Mouse (Mus musculus) kidney, adult 11 months (tissue): ENCODE results near the gene Gfra4.
A peak's percentile ranks its signal among the peaks of the same experiment; 100 is the strongest.

Experiments used
- DNase-seq: peaks from one replicate; pipeline ENCODE4 v3.0.0; 2022

Gfra4 gene

GRCm38 (mm10) chr2:131042988-131043387 lies at the start of gene Gfra4:
TSS of gene Gfra4 (minus strand) at chr2:131043088.
- no peak for DNase-seq

GRCm38 (mm10) chr2:131090852-131091251 lies 48.0 kb upstream of the Gfra4 start:
- peak; percentile 16 for DNase-seq

GRCm38 (mm10) chr2:131089634-131090033 lies 46.7 kb upstream of the Gfra4 start:
- DNase-seq: no peak

GRCm38 (mm10) chr2:131088581-131088980 lies 45.7 kb upstream of the Gfra4 start:
- DNase-seq: no peak

DNA sequence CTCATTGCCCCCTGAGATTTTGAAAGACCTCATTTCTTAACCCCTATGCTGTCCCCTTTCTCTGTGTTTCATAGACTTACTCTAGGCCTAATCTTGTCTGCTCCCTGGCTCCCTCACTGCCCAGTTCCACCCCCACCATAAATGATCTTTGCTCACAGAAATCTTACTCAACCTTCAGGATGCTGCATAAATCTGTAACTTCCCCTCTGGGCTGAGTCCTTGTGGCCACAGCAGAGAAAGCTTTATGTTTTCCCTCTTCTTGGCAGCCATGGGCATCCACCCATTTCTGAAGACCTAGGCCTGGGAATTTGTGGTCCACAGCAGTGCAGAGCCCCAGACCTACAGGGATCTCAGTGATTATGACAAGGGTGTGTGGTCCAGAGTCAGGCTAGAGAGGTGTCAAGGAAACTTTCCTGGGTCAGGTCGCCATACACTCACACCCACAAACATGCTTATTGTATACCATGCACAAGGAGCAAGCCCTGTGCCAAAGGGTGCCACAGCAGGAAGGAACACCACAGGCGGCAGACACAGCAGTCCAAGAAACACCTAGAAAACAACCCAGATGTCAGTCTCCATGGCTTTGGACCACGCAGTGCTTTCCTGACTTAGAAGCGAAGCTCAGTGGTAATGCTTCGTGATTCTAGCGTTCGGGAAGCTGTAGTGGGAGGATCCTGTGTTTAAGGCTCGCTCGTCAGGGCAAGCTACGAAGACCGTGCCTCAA lies 43.9 kb upstream of the Gfra4 start, which contains the start of gene Siglec1:
Gene Siglec1, minus strand, starts transcription at position 99 of the 724 bp plus-strand sequence.
- DNase-seq: no peak

- DNase-seq: no peak
These were observed 41.3 kb upstream of the Gfra4 start for GRCm38 (mm10) chr2:131084206-131084605.

GRCm38 (mm10) chr2:131080507-131080906 lies 37.6 kb upstream of the Gfra4 start:
- no peak for DNase-seq

GRCm38 (mm10) chr2:131072536-131072935 lies 29.6 kb upstream of the Gfra4 start:
- no peak for DNase-seq

GRCm38 (mm10) chr2:131067481-131067880 lies 24.6 kb upstream of the Gfra4 start:
- no peak for DNase-seq

DNA sequence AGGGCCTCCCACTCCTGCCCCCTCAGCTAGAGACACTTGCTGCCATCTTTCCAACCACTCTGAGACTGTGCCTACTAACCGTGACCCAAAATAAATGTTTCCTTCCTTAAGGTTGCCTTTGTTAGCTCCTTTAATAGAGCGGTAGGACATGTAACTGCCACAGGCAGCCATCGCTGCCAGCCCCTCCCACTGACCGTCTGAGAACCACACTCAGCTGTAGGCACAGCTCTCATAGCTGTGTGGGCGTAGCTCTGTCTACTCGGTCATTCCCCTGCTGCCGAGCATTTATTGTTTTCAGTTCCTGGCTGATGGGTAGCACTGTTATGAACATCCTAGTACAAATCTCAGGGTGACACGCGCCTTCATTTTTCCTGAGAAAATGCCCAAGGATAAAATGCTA lies 23.5 kb upstream of the Gfra4 start:
- no peak for DNase-seq

GRCm38 (mm10) chr2:131063404-131063864 lies 20.5 kb upstream of the Gfra4 start, which contains the start of gene Adam33:
TSS of gene Adam33 (minus strand) at chr2:131063814.
- DNase-seq: no peak

GRCm38 (mm10) chr2:131061607-131062006 lies 18.7 kb upstream of the Gfra4 start:
- no peak for DNase-seq

DNA sequence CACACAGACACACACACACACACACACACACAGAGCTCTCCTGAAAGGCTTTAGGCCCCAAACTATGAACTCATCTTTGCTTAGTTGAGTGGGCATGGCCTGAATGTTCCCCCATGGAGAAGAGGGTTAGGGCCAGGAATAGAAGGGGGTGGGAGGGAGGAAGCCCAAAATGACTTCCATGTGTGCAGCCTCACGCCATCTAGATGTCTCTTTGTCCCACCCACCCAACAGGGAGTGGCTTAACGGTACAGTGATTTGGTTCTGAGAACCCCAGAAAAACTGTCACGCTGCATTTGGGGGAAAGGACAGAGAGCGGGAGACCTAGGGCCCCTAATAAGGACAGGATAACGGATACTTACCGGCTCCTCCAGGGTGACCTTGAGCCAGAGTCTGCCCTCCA lies 17.9 kb upstream of the Gfra4 start:
- no peak for DNase-seq

DNA sequence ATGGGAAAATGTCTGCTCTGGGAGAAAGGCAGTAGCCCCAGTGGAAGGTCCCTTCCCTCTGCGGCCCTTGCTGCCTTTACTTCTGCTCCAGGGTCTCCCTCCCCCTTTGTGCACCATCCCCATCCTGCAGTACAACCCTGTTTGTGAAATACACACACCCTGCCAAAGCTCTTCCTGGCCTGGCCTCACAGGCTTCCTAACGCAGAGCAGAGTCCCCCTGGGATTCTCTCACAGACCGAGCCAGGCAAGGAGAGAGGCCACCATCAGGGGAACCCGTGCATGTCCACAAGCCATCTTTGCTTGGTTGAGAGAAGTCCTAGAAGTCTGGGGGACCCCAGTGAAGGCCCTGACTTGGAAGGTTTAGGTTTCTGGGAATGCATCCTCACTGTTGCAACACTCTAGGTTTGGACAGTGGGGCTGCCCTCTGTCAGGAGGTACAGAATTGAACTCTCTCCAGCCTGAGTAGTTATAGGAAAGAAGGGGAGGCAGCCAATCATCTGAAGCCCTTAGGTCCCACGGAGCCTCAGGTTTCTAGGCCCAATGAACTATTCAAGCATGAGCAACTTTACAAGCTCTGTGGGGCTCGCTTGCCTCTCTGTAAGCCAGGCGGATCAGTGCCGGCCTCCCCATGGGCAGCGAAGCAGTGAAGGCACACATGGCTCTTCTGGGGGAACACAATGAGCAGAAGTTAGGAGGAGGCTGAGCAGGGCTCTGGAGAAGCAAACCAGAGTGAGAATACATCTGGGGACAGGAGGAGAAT lies 17.1 kb upstream of the Gfra4 start:
- no peak for DNase-seq

GRCm38 (mm10) chr2:131059377-131059776 lies 16.5 kb upstream of the Gfra4 start:
- peak; percentile 43 for DNase-seq

GRCm38 (mm10) chr2:131058672-131059071 lies 15.8 kb upstream of the Gfra4 start:
- DNase-seq: no peak

GRCm38 (mm10) chr2:131056191-131056590 lies 13.3 kb upstream of the Gfra4 start:
- no peak for DNase-seq

DNA sequence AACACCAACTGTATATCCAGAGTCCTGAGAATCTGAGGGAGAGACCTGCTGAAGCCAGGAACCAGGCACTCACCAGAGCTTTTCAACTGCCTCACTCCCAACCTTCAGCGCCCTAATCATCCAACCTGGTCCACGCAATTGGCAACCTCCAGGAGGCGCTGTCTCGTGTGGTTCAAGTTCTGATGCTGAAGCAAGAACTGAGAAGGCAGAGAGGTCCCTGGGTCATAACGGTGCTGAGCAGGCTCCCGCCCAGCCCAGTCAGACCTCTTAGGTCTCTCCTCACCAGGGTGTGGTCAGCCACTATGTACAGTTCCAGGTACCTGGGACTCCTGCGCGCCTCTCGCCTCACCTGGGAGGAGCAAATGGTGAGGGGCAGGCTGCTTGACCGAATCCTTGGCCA lies 12.7 kb upstream of the Gfra4 start:
- peak; percentile 20 for DNase-seq

- no peak for DNase-seq
These were observed 11.9 kb upstream of the Gfra4 start for GRCm38 (mm10) chr2:131054646-131055264.

DNA sequence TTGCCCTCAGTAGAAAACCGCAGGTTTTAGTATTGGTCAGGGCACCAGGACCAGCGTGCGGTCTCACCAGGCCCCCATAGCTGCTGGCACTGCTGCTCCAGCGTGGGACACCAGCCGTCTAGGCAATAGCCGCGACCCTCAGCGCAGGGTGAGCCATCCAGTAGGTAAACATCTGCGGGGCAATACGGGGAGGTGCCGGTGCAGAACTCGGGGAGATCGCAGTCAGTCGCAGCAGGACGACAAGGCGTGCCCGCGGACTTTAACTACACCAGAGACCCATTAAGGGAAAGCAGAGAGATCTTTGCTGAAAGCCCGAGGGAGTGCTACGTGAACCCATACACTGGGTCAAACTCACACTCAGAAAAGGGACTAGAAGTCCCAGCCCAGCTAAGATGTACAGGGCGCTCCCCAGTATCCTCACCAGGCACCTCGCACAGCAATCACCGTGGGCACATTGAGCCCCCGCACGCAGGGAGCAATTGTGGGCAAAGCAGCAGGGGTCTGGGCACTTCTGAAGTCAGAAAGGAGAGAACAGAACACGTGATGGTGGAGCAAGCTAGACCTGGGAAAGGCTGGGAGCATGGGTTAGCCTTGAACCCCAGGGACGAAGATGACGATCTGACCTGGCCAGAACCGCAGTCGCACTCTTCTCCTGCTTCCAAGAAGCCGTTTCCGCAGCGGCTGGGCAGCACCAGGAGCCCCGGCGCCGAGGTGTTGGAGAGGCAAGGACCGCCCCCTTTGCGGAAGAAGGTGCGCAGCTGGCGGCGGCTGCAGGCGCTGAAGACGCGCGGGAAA lies 11.2 kb upstream of the Gfra4 start:
- no peak for DNase-seq

DNA sequence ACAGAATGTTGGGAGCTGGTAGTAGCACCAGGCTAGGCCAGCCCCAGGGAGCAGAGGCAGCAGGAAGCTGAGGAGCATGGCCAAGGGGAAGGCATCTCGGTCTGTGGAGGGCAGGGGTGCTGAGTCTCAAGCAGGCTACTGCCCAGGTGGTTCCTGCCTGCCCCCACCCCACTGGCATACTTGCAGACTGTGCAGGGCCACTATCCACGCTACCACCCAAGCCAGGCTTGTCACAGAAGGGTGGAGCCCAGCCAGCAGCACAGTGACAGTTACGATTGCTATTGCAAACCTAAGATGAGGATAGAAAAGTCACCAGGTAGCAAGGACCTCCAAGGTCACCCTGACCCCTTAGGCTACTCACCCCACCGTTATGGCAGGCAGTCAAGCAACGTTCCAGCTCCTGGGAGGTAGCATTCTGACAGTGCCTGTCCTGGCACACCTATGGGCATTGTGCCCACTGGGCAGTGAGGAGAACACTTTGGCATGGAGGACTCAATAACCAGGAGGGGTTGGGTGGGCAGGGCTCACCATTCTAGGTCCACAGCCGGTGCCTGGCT lies 10.1 kb upstream of the Gfra4 start:
- no peak for DNase-seq

DNA sequence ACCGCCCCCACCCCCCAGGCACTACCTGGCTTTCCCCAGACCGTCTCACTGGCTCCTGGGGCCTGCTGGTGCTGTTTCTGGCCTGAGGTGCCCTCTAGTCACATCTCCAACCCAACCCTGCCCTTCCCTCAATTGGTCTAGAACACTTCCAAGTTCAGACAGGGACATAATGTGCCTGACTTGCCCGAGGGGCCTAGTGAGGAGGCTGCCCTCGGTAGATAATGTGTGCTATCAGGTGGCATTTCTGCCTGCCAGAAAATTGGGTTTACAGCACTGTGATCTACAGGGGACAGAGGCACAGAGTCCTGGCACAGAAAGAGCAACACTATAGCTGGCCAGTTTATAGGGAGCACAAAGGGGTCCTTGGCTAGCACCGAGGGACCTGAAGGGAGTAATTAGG lies 9.2 kb upstream of the Gfra4 start:
- no peak for DNase-seq
